Mouse (Mus musculus): ENCODE results near the gene Ei24. TPM values are rescaled to one million over a fixed set of nuclear protein-coding genes. Genes with fewer than 3 reads are reported as not detected.

Ei24 gene
- polyA plus RNA-seq, 1 experiment from 2014 or later, result 32.0 TPM

- H3K4me3 ChIP-seq (replicated peaks), result no peak overlapping the region
- no peak overlapping the region for H3K9ac ChIP-seq
- no peak for DNase-seq
- no peak overlapping the region for H3K27ac ChIP-seq
- peaks cover 79% of the 10 kb centered on the region for H3K36me3 ChIP-seq
- 70% methylated on average over 2 of the region's 2 CpGs for WGBS (ENCODE audit: insufficient replicate concordance)
- no peak overlapping the region for H3K4me2 ChIP-seq
- no peaks in the 10 kb centered on the region for H3K9me3 ChIP-seq (replicated peaks)
- no peaks in the 10 kb centered on the region for H3K27me3 ChIP-seq
- no peaks in the 10 kb centered on the region for H3K4me1 ChIP-seq (replicated peaks)
- no peak for ATAC-seq (ENCODE audit: low read depth)
These were observed 13.3 kb downstream of the Ei24 start for GRCm38 (mm10) chr9:36783921-36784320.

- Histone ChIP-seq H3K4me2 (peak overlapping the region; percentile 80), H3K4me3 (replicated peaks) (peak overlapping the region; percentile 98), H3K9me3 (replicated peaks) (no peaks in the 10 kb centered on the region), H3K9ac (peak overlapping the region; percentile 77), H3K27me3 (no peaks in the 10 kb centered on the region), H3K4me1 (replicated peaks) (peaks cover 24% of the 10 kb centered on the region), H3K27ac (peak overlapping the region; percentile 92), H3K36me3 (peaks cover 8% of the 10 kb centered on the region)
- DNase-seq (peak; percentile 0), ATAC-seq (ENCODE audit: low read depth) (no peak)
- WGBS (ENCODE audit: insufficient replicate concordance), result 80% methylated on average over 1 of the region's 1 CpGs
These were observed 28.2 kb downstream of the Ei24 start for GRCm38 (mm10) chr9:36769048-36769413.

GRCm38 (mm10) chr9:36768156-36769047, 28.8 kb downstream of the Ei24 start:
- Histone ChIP-seq H3K27me3 (no peaks in the 10 kb centered on the region), H3K4me1 (replicated peaks) (peaks cover 24% of the 10 kb centered on the region), H3K9me3 (replicated peaks) (no peaks in the 10 kb centered on the region), H3K4me3 (replicated peaks) (peak overlapping the region; percentile 98), H3K36me3 (peaks cover 13% of the 10 kb centered on the region), H3K4me2 (peak overlapping the region; percentile 80), H3K27ac (peak overlapping the region; percentile 92), H3K9ac (peak overlapping the region; percentile 77)
- DNase-seq, result no peak
- WGBS (ENCODE audit: insufficient replicate concordance), result 8% methylated on average over 25 of the region's 25 CpGs
- ATAC-seq (ENCODE audit: low read depth), result peak; percentile 30

- no peaks in the 10 kb centered on the region for H3K9me3 ChIP-seq (replicated peaks)
- no peaks in the 10 kb centered on the region for H3K27me3 ChIP-seq
- H3K27ac ChIP-seq, result peak within 1 kb of the TSS; percentile 92
- ATAC-seq (ENCODE audit: low read depth), result peak; percentile 98
- H3K9ac ChIP-seq, result peak within 1 kb of the TSS; percentile 90
- peaks cover 18% of the 10 kb centered on the region for H3K36me3 ChIP-seq
- WGBS (ENCODE audit: insufficient replicate concordance), result under 1% methylated on average over 60 of the region's 60 CpGs
- H3K4me3 ChIP-seq (replicated peaks), result peak within 1 kb of the TSS; percentile 98
- DNase-seq, result peak; percentile 99
- peaks cover 24% of the 10 kb centered on the region for H3K4me1 ChIP-seq (replicated peaks)
- H3K4me2 ChIP-seq, result peak within 1 kb of the TSS; percentile 84
These were observed 29.7 kb downstream of the Ei24 start, which contains the start of gene Stt3a for GRCm38 (mm10) chr9:36767203-36768143. Gene Stt3a (minus strand): TSS chr9:36767679.

- no peak overlapping the region for H3K9ac ChIP-seq
- H3K27ac ChIP-seq, result no peak overlapping the region
- H3K36me3 ChIP-seq, result peaks cover 41% of the 10 kb centered on the region
- ATAC-seq (ENCODE audit: low read depth), result no peak
- WGBS (ENCODE audit: insufficient replicate concordance), result 80% methylated on average over 1 of the region's 1 CpGs
- H3K4me3 ChIP-seq (replicated peaks), result no peak overlapping the region
- DNase-seq, result no peak
- H3K27me3 ChIP-seq, result no peaks in the 10 kb centered on the region
- no peak overlapping the region for H3K4me2 ChIP-seq
- H3K4me1 ChIP-seq (replicated peaks), result peaks cover 24% of the 10 kb centered on the region
- H3K9me3 ChIP-seq (replicated peaks), result no peaks in the 10 kb centered on the region
These were observed 32.8 kb downstream of the Ei24 start for GRCm38 (mm10) chr9:36764378-36764777.

Other genes starting within 250 kb of the Ei24 start
- not detected in 2 replicates for gene Gm17689, start 214.8 kb downstream of the Ei24 start, polyA plus RNA-seq (2015; fragmentation: Nextera tagmentation; extraction: Ambion mirVana)
- not detected in 2 replicates for gene A630095E13Rik, start 154.0 kb downstream of the Ei24 start, polyA plus RNA-seq (2015; fragmentation: Nextera tagmentation; extraction: Ambion mirVana)
- not detected in 2 replicates for gene Acrv1, start 104.2 kb downstream of the Ei24 start, polyA plus RNA-seq (2015; fragmentation: Nextera tagmentation; extraction: Ambion mirVana)
- gene Chek1, start 70.3 kb downstream of the Ei24 start, polyA plus RNA-seq (2015; fragmentation: Nextera tagmentation; extraction: Ambion mirVana), result 26.0 and 31.2 TPM in 2 replicates
- 181 and 214 TPM in 2 replicates for gene Stt3a, start 29.7 kb downstream of the Ei24 start, polyA plus RNA-seq (2015; fragmentation: Nextera tagmentation; extraction: Ambion mirVana)
- 0.80 and 1.1 TPM in 2 replicates for gene Fez1, start 24.5 kb upstream of the Ei24 start, polyA plus RNA-seq (2015; fragmentation: Nextera tagmentation; extraction: Ambion mirVana)

All from liver, embryonic 13.5 days (tissue).